ENCODE assay signal across 8 mouse cellular contexts in the genomic region with DNA sequence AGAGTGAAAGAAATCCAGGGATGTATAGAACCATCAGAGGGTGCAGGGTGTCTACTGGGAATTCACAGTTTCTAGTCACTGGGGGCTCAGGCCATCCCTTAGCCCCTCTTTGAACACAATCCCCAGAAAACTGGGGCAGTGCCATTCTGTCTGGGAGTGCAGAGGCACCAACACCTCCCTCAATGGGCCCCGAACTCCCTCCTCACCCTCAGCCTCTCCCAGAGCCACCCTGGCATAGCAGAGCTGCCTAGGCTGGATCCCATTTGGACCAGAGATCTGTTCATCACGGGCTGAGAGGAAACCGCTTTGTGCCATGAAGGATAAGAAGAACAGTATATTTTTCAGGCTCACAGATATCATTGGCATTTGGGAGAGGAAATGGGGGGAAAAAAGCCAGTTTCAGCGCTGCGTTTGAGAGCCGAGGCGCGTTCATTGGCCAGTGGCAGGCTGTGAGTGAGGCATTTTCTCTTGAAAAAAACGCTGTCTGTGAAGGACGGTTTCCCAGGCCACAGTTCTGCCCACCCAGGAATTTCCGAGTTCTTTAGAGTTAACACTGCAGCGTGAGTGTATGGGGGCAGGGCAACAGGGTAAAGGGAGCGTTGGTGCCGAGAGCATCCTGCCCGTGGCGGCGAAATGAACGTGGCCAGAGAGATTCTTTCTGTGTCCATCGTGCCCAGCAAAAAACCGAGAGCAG.
DNase-seq lines count a peak whose midpoint lies in the region; ATAC-seq and TF ChIP-seq lines count a peak whose summit lies in the region.
"Had no signal": no experiment of that assay in that cellular context is flagged by ENCODE, and none has a peak within 500 bp of the region (broad histone marks: within the 10 kb centered on the region; RNA-seq: fewer than 3 reads in every experiment).

No protein-coding gene starts in this region.

- TF ChIP-seq CTCF in intestine, postnatal 0 days (IDR thresholded peaks at IDR 0.05; ENCODE audit: low read depth) = no peak

- no peak overlapping the region for H3K9ac ChIP-seq in lung, embryonic 15.5 days
- no peak overlapping the region for H3K9ac ChIP-seq in intestine, postnatal 0 days (ENCODE audit: low read depth, low read length)

- H3K36me3 ChIP-seq in lung, embryonic 15.5 days = no peaks in the 10 kb centered on the region
- no peaks in the 10 kb centered on the region for H3K36me3 ChIP-seq in forebrain, embryonic 10.5 days (replicated peaks)
- H3K36me3 ChIP-seq in intestine, postnatal 0 days (ENCODE audit: control insufficient read depth, insufficient read depth) = no peaks in the 10 kb centered on the region

- ATAC-seq in lung, embryonic 15.5 days (ENCODE audit: borderline replicate concordance, extremely low read depth, low FRiP score, low TSS enrichment) = no peak
- no peak for ATAC-seq in intestine, postnatal 0 days

- peaks cover 22% of the 10 kb centered on the region for H3K27me3 ChIP-seq in lung, embryonic 15.5 days
- peaks cover 95% of the 10 kb centered on the region for H3K27me3 ChIP-seq in forebrain, embryonic 10.5 days (ENCODE audit: poor library complexity, severe bottlenecking)
- peaks cover 7% of the 10 kb centered on the region; the same call in 1 of the 2 replicates for H3K27me3 ChIP-seq in intestine, postnatal 0 days (replicated peaks; ENCODE audit: control insufficient read depth, insufficient read depth, low read length)

- no peak overlapping the region for H3K27ac ChIP-seq in lung, embryonic 15.5 days
- peak overlapping the region; percentile 67 for H3K27ac ChIP-seq in forebrain, embryonic 10.5 days
- no peak overlapping the region for H3K27ac ChIP-seq in intestine, postnatal 0 days (ENCODE audit: low read depth, low read length)

- no peaks in the 10 kb centered on the region for H3K9me3 ChIP-seq in lung, embryonic 15.5 days
- no peaks in the 10 kb centered on the region for H3K9me3 ChIP-seq in forebrain, embryonic 10.5 days
- H3K9me3 ChIP-seq in intestine, postnatal 0 days (ENCODE audit: control insufficient read depth) = no peaks in the 10 kb centered on the region

- no peak for DNase-seq in lung, postnatal 10 days
- peak; percentile 41 for DNase-seq in forebrain, embryonic 10.5 days (ENCODE audit: extremely low spot score, low spot score)
- DNase-seq in right cerebral cortex, postnatal 4 days = peak; percentile 42
- no peak for DNase-seq in thymus, postnatal 36 days
- DNase-seq in spleen, postnatal 10 days (ENCODE audit: low spot score in 2 of 2) = no peak
- DNase-seq: adrenal gland, adult 8-10 months had no signal

- WGBS in lung, embryonic 15.5 days = 23% methylated on average over 20 of the region's 20 CpGs
- 34% methylated on average over 20 of the region's 20 CpGs for WGBS in forebrain, embryonic 10.5 days
- WGBS in intestine, postnatal 0 days = 40% methylated on average over 20 of the region's 20 CpGs

- H3K4me3 ChIP-seq in lung, embryonic 15.5 days = peak overlapping the region; percentile 24
- peak overlapping the region; percentile 41 for H3K4me3 ChIP-seq in forebrain, embryonic 10.5 days
- no peak overlapping the region for H3K4me3 ChIP-seq in intestine, postnatal 0 days (ENCODE audit: low read depth, low read length)

- peak overlapping the region; percentile 55 for H3K4me2 ChIP-seq in lung, embryonic 15.5 days
- H3K4me2 ChIP-seq in intestine, postnatal 0 days (replicated peaks; ENCODE audit: low read depth) = peak overlapping the region; percentile 37

- H3K4me1 ChIP-seq in lung, embryonic 15.5 days = peaks cover 17% of the 10 kb centered on the region
- H3K4me1 ChIP-seq in forebrain, embryonic 10.5 days = peaks cover 26% of the 10 kb centered on the region
- H3K4me1 ChIP-seq in intestine, postnatal 0 days (replicated peaks; ENCODE audit: control insufficient read depth, insufficient read depth, low read length) = no peaks in the 10 kb centered on the region

Comparison
In these comparisons a context has a peak if more than half of its experiments do, and no peak if none do; other contexts are left out.
1. DNase-seq: peak in forebrain, embryonic 10.5 days (single experiment) and right cerebral cortex, postnatal 4 days (single experiment); none in lung, postnatal 10 days (single experiment), thymus, postnatal 36 days (0 of 2) and spleen, postnatal 10 days (0 of 2).